Mouse (Mus musculus) embryonic facial prominence, embryonic 12.5 days (tissue): ENCODE results near the gene Hsfy2. TPM values are rescaled to one million over a fixed set of nuclear protein-coding genes. Genes with fewer than 3 reads are reported as not detected.

Source experiments
- ATAC-seq: fragments of 200-750 bp; cut with Nextera tagmentation; 2 replicates; pipeline ENCODE4 v1.8.0; 2017; ENCODE audit not compliant: insufficient number of reproducible peaks, insufficient read depth, low FRiP score, low TSS enrichment
- H3K27ac ChIP-seq: fragments of 300-500 bp; sonication (generic); 2 replicates; pipeline ENCODE4 v1.5.1; 2016; ENCODE audit warnings: mild to moderate bottlenecking
- H3K27me3 ChIP-seq: fragments of 300-500 bp; sonication (generic); 2 replicates; pipeline ENCODE4 v1.6.1; 2016; ENCODE audit warnings: mild to moderate bottlenecking, moderate library complexity
- H3K36me3 ChIP-seq: fragments of 300-500 bp; sonication (generic); 2 replicates; pipeline ENCODE4 v1.6.1; 2016; ENCODE audit warnings: mild to moderate bottlenecking
- H3K4me1 ChIP-seq: fragments of 300-500 bp; sonication (generic); 2 replicates; pipeline ENCODE4 v1.6.1; 2016
- H3K4me2 ChIP-seq: fragments of 300-500 bp; sonication (generic); replicated peaks from 2 replicates; pipeline ENCODE4 v1.6.1; 2016; ENCODE audit warnings: mild to moderate bottlenecking, moderate library complexity
- H3K4me3 ChIP-seq: fragments of 300-500 bp; sonication (generic); 2 replicates; pipeline ENCODE4 v1.5.1; 2016; ENCODE audit warnings: mild to moderate bottlenecking
- H3K9ac ChIP-seq: fragments of 300-500 bp; sonication (generic); 2 replicates; pipeline ENCODE4 v1.6.1; 2016; ENCODE audit warnings: mild to moderate bottlenecking, moderate library complexity
- H3K9me3 ChIP-seq: fragments of 300-500 bp; sonication (generic); 2 replicates; pipeline ENCODE4 v1.6.1; 2016; ENCODE audit warnings: mild to moderate bottlenecking, moderate library complexity
- WGBS: fragments of 180-500 bp; shearing (Covaris S2); methylation state at CpG from one replicate; pipeline ENCODE4 v1.1.7; 2016; 5-methylcytosine and 5-hydroxymethylcytosine counted together
- polyA plus RNA-seq: library from polyadenylated mRNA; unstranded; fragments of >200 nt; fragmentation: Nextera tagmentation; extraction: Ambion mirVana; gene quantifications from 2 replicates; pipeline ENCODE4 v1.2.1, GENCODE M21; 2016

The Hsfy2 gene
- polyA plus RNA-seq, result not detected in 2 replicates

- Histone ChIP-seq H3K4me1 (no peaks in the 10 kb centered on the region), H3K27me3 (no peaks in the 10 kb centered on the region), H3K9me3 (no peaks in the 10 kb centered on the region), H3K9ac (no peak within 1 kb of the TSS), H3K36me3 (no peaks in the 10 kb centered on the region), H3K27ac (no peak within 1 kb of the TSS), H3K4me2 (no peak within 1 kb of the TSS), H3K4me3 (no peak within 1 kb of the TSS)
- no peak for ATAC-seq
- WGBS, result 84% methylated on average over 2 of the region's 2 CpGs
Measured at GRCm38 (mm10) chr1:56637335-56637734, at the start of gene Hsfy2. Hsfy2 (minus strand) TSS chr1:56637435.

- 85% methylated on average over 1 of the region's 1 CpGs for WGBS
- ATAC-seq, result no peak
Measured at GRCm38 (mm10) chr1:56685053-56685557, 47.9 kb upstream of the Hsfy2 start.

DNA sequence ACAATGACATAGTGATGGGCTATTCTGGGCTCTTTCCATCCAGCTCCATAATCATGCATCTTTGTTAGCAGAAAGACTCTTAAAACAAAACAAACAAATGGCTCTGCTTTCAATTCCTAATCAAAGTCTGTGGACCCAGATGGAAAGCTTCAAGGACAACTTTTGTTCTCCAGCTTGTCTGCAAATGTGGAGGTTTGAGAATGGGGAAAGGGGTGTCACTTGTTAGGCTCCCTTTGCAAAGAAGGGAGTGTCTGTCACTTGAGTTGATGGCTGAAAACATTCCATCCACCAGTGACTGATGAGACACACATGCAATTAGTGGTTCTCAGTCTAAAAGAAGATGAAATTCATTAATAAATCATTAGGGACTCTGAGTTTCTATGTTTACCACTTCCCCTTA lies 47.3 kb upstream of the Hsfy2 start:
- Histone ChIP-seq H3K4me2 (no peak overlapping the region), H3K27me3 (no peaks in the 10 kb centered on the region), H3K9me3 (no peaks in the 10 kb centered on the region), H3K27ac (no peak overlapping the region), H3K36me3 (no peaks in the 10 kb centered on the region), H3K4me1 (no peaks in the 10 kb centered on the region), H3K4me3 (no peak overlapping the region), H3K9ac (no peak overlapping the region)
- no peak for ATAC-seq

More at GRCm38 (mm10) chr1:56685053-56685557, 47.9 kb upstream of the Hsfy2 start:
- Histone ChIP-seq H3K4me1 (no peaks in the 10 kb centered on the region), H3K36me3 (no peaks in the 10 kb centered on the region), H3K27me3 (no peaks in the 10 kb centered on the region), H3K9ac (no peak overlapping the region), H3K4me3 (no peak overlapping the region), H3K27ac (no peak overlapping the region), H3K9me3 (no peaks in the 10 kb centered on the region), H3K4me2 (no peak overlapping the region)

DNA sequence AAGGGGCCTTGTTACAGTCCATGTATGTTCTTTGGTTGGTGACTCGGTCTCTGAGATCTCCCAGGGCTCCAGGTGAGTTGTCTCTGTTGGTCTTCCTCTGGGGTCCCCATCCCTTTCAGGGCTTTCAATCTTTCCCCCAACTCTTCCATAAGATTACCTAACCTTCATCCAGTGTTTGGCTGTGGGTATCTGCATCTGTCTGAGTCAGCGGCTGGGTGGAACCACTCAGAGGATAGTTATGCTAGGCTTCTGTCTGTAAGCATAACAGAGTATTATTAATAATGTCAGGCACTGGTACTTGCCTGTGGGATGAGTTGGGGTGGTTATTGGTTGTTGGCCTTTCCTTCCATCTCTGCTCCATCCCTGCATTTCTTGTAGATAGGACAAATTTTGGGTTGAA lies 44.0 kb upstream of the Hsfy2 start:
- no peaks in the 10 kb centered on the region for H3K9me3 ChIP-seq
- H3K4me3 ChIP-seq, result no peak overlapping the region
- no peak overlapping the region for H3K9ac ChIP-seq
- H3K36me3 ChIP-seq, result no peaks in the 10 kb centered on the region
- WGBS, result 78% methylated on average over 2 of the region's 2 CpGs
- no peaks in the 10 kb centered on the region for H3K27me3 ChIP-seq
- no peak overlapping the region for H3K4me2 ChIP-seq
- no peak for ATAC-seq
- no peak overlapping the region for H3K27ac ChIP-seq
- H3K4me1 ChIP-seq, result no peaks in the 10 kb centered on the region

DNA sequence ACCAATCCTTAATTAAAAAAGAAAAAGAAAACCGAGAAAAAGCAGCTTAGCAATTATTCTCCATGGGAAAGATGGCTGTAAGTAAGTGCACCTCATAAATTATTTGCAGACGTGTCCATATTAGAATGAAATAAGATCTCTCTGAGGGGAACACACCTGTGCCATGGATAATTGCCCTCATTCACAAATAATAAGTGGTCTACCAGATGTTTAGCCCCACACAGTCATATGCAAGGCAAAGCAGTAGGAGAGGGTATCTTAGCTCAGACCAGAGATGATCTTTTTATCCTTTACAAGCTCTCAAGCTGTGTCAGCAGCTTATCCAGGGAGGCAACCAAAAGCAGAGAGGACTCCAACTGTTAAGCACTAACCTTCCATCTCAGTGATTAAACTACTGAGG lies 38.0 kb upstream of the Hsfy2 start:
- Histone ChIP-seq H3K4me2 (no peak overlapping the region), H3K36me3 (no peaks in the 10 kb centered on the region), H3K9ac (no peak overlapping the region), H3K27ac (no peak overlapping the region), H3K27me3 (no peaks in the 10 kb centered on the region), H3K4me3 (no peak overlapping the region), H3K4me1 (0 out of 2 replicates have a peak, but pooled peaks cover 4% of the 10 kb centered on the region), H3K9me3 (no peaks in the 10 kb centered on the region)
- no peak for ATAC-seq
- 21% methylated on average over 2 of the region's 2 CpGs for WGBS

GRCm38 (mm10) chr1:56674601-56675000 lies 37.4 kb upstream of the Hsfy2 start:
- H3K9ac ChIP-seq, result no peak overlapping the region
- no peak for ATAC-seq
- H3K9me3 ChIP-seq, result no peaks in the 10 kb centered on the region
- no peaks in the 10 kb centered on the region for H3K36me3 ChIP-seq
- no peak overlapping the region for H3K4me3 ChIP-seq
- H3K27me3 ChIP-seq, result no peaks in the 10 kb centered on the region
- H3K4me1 ChIP-seq, result 0 out of 2 replicates have a peak, but pooled peaks cover 4% of the 10 kb centered on the region
- H3K27ac ChIP-seq, result no peak overlapping the region
- H3K4me2 ChIP-seq, result no peak overlapping the region
- 86% methylated on average over 3 of the region's 3 CpGs for WGBS

DNA sequence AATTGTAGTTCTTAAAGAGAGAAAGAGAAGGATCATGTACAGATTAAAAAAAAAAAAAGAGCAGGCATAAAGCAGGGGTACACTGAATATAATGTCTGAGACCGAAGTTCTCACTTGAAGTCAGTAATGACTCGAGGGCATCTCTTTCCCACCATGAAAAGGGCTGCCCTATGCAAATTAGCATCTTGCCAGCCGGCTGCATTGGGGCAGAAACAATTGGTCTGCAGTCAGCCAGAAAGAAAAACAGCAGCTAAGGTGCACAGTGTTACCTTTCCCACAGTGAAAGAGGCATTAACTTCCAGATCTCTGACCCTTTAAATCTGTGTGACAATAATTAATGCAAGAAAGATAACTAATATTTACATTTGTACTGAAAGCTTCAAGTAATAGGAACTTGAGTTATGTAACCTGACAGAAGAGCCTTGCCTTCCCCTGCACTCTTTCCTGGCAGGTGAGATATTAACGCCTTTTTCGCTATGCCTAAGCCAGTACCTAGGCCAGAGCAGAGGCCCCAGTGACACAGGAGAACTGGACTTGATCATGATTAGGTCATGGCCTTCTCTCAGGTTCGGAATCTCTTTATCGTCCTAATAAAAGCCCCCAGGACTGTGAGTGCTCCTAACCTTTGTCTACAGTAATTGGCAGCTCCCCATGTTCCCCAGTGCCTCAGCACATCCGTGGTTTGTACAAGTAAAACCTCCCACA lies 34.2 kb upstream of the Hsfy2 start:
- H3K4me3 ChIP-seq, result no peak overlapping the region
- H3K9ac ChIP-seq, result no peak overlapping the region
- H3K9me3 ChIP-seq, result no peaks in the 10 kb centered on the region
- 0 out of 2 replicates have a peak, but pooled peaks cover 4% of the 10 kb centered on the region for H3K4me1 ChIP-seq
- no peak overlapping the region for H3K4me2 ChIP-seq
- H3K27ac ChIP-seq, result no peak overlapping the region
- no peak for ATAC-seq
- no peaks in the 10 kb centered on the region for H3K36me3 ChIP-seq
- H3K27me3 ChIP-seq, result no peaks in the 10 kb centered on the region
- WGBS, result 39% methylated on average over 8 of the region's 8 CpGs

- Histone ChIP-seq H3K4me2 (no peak overlapping the region), H3K9me3 (no peaks in the 10 kb centered on the region), H3K27me3 (no peaks in the 10 kb centered on the region), H3K4me3 (no peak overlapping the region), H3K27ac (no peak overlapping the region), H3K4me1 (0 out of 2 replicates have a peak, but pooled peaks cover 4% of the 10 kb centered on the region), H3K36me3 (no peaks in the 10 kb centered on the region), H3K9ac (no peak overlapping the region)
- no peak for ATAC-seq
- 70% methylated on average over 5 of the region's 5 CpGs for WGBS
Measured at GRCm38 (mm10) chr1:56670509-56670908, 33.3 kb upstream of the Hsfy2 start.

DNA sequence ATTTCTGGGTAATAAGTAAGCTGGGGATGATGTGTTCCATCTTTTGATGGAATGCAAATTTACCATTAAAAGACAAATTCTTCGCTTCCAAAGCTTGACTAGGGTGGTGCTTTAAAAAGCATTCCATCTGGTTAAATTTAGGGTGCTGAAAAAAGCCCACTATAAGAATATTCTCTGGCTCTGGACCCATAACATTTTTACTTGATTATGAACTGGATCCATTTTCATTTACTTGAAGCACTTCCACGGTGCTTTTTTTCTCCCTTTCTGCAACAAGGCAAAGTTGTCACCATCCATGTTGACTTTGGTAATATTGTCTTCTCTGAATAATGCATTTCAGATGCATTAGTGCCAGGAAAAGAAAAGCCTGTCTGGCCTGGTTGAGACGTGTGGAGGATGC lies 27.4 kb upstream of the Hsfy2 start:
- Histone ChIP-seq H3K27me3 (no peaks in the 10 kb centered on the region), H3K9me3 (no peaks in the 10 kb centered on the region), H3K36me3 (no peaks in the 10 kb centered on the region), H3K4me2 (no peak overlapping the region), H3K27ac (no peak overlapping the region), H3K4me1 (no peaks in the 10 kb centered on the region), H3K4me3 (no peak overlapping the region), H3K9ac (no peak overlapping the region)
- no peak for ATAC-seq
- 66% methylated on average over 3 of the region's 3 CpGs for WGBS

DNA sequence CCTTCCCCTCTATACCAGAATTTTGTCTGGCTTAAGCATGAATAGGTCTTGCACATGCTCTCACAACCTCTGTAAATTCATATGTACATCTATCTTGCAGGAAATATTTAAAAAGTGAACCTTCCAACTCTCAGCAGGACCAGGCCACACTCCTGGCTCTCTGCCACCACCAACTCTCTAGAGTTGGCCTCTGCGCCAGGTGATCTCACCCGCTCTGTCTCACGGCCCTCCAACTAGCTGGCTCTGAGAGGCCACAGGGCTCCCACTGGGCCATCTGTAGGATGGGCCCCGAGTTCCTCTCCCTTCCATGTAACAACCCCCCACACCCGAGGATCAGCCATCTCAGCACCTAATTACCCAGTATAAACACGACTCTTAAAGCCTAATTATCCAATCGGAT lies 10.4 kb downstream of the Hsfy2 start:
- Histone ChIP-seq H3K4me2 (no peak overlapping the region), H3K4me3 (no peak overlapping the region), H3K27me3 (no peaks in the 10 kb centered on the region), H3K9me3 (no peaks in the 10 kb centered on the region), H3K27ac (no peak overlapping the region), H3K9ac (no peak overlapping the region), H3K4me1 (no peaks in the 10 kb centered on the region), H3K36me3 (no peaks in the 10 kb centered on the region)
- ATAC-seq, result no peak
- 76% methylated on average over 7 of the region's 7 CpGs for WGBS

GRCm38 (mm10) chr1:56624304-56624703 lies 12.9 kb downstream of the Hsfy2 start:
- WGBS, result 86% methylated on average over 3 of the region's 3 CpGs
- Histone ChIP-seq H3K9ac (no peak overlapping the region), H3K4me1 (no peaks in the 10 kb centered on the region), H3K36me3 (no peaks in the 10 kb centered on the region), H3K4me2 (no peak overlapping the region), H3K4me3 (no peak overlapping the region), H3K27ac (no peak overlapping the region), H3K9me3 (no peaks in the 10 kb centered on the region), H3K27me3 (no peaks in the 10 kb centered on the region)
- ATAC-seq, result no peak

DNA sequence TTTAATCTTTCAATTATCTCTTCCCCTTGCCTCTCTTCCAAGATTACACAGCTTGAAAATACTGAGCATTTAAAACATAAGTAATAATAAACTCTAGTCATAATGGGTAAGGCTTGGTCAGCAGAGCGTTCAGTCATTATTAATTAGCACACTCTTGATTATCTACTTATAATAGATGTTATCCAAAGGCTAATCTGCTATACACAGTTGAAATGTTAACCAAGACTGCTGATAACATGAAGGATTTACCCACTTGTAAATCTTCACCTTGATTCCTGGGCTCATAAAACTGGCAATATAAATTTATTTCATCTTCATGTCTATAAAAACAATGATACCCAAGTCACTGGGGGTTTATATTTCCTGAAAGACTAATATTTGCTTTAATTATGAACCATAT lies 24.9 kb downstream of the Hsfy2 start:
- Histone ChIP-seq H3K27me3 (no peaks in the 10 kb centered on the region), H3K36me3 (no peaks in the 10 kb centered on the region), H3K9me3 (no peaks in the 10 kb centered on the region), H3K4me3 (no peak overlapping the region), H3K9ac (no peak overlapping the region), H3K4me1 (no peaks in the 10 kb centered on the region), H3K27ac (no peak overlapping the region), H3K4me2 (no peak overlapping the region)
- 94% methylated on average over 1 of the region's 1 CpGs for WGBS
- ATAC-seq, result no peak
